Comparison of ENCODE assay signal across 10 mouse cellular contexts in the genomic region with DNA sequence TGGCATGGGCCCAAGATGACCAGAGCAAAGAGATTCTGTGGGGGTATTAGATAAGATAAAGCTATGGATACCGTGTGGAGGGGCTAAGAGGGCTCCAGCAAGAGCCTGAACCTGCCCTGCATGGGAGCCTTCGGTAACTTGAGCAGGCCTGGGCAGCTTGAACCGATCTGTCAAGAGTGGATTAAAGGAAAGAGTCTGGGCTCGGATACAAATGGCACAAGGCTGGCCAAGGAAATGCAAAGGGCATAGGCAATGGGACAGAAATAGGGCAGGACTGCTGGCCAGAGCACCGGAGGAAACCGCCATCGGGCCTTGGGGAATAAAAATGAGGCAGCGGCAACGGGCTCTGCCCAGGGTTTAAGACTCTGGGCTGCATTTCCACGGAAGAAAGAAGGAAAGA. TPM values are rescaled to one million over a fixed set of nuclear protein-coding genes. Genes with fewer than 3 reads are reported as not detected.
DNase-seq lines count a peak whose midpoint lies in the region; ATAC-seq and TF ChIP-seq lines count a peak whose summit lies in the region.
"Had no signal": no experiment of that assay in that cellular context is flagged by ENCODE, and none has a peak within 500 bp of the region (broad histone marks: within the 10 kb centered on the region; RNA-seq: fewer than 3 reads in every experiment).

No protein-coding gene starts in this region.

- no peak for TF ChIP-seq CTCF in lung, embryonic 14.5 days (IDR thresholded peaks at IDR 0.05; ENCODE audit: low read depth)
- no peak for TF ChIP-seq CTCF in gastrocnemius, adult 2 months (IDR thresholded peaks at IDR 0.05)

- no peaks in the 10 kb centered on the region for H3K36me3 ChIP-seq in lung, embryonic 14.5 days (ENCODE audit: insufficient read depth)
- no peaks in the 10 kb centered on the region for H3K36me3 ChIP-seq in limb, embryonic 13.5 days
- H3K36me3 ChIP-seq: stomach, embryonic 15.5 days had no signal

- intact Hi-C loops in gastrocnemius, adult 2 months (cut with DNase I): no loop called here
- intact Hi-C loops in left cerebral cortex, postnatal 36 days (cut with DNase I): no loop called here

- 0 out of 2 replicates have a peak, but pooled peaks cover 3% of the 10 kb centered on the region for H3K4me1 ChIP-seq in lung, embryonic 14.5 days (ENCODE audit: insufficient read depth)
- H3K4me1 ChIP-seq in limb, embryonic 13.5 days: peaks cover 14% of the 10 kb centered on the region; the same call in 1 of the 2 replicates

- H3K9me3 ChIP-seq in lung, embryonic 14.5 days (ENCODE audit: low read depth, low read length): no peaks in the 10 kb centered on the region
- H3K9me3 ChIP-seq in limb, embryonic 13.5 days: 0 out of 2 replicates have a peak, but pooled peaks cover 2% of the 10 kb centered on the region
- H3K9me3 ChIP-seq: stomach, embryonic 15.5 days had no signal

- no peaks in the 10 kb centered on the region for H3K27me3 ChIP-seq in lung, embryonic 14.5 days (ENCODE audit: insufficient read depth, low read length)
- H3K27me3 ChIP-seq in limb, embryonic 13.5 days: 0 out of 2 replicates have a peak, but pooled peaks cover 5% of the 10 kb centered on the region
- H3K27me3 ChIP-seq: stomach, embryonic 15.5 days had no signal

- peak overlapping the region; percentile 30 for H3K4me2 ChIP-seq in lung, embryonic 14.5 days
- H3K4me2 ChIP-seq in limb, embryonic 13.5 days (replicated peaks): peak overlapping the region; percentile 11; the same call in 1 of the 2 replicates
- H3K4me2 ChIP-seq: stomach, embryonic 15.5 days had no signal

- whole genome bisulfite sequencing in lung, embryonic 14.5 days: 38% methylated on average over 10 of the region's 10 CpGs
- 38% methylated on average over 10 of the region's 10 CpGs for WGBS in limb, embryonic 13.5 days

- H3K27ac ChIP-seq in lung, embryonic 14.5 days (ENCODE audit: low read depth): peak overlapping the region; percentile 88
- H3K27ac ChIP-seq in gastrocnemius, adult 2 months: peak overlapping the region; percentile 90
- H3K27ac ChIP-seq in limb, embryonic 13.5 days: peak overlapping the region; percentile 33; the same call in 1 of the 2 replicates
- H3K27ac ChIP-seq: stomach, embryonic 15.5 days had no signal

- peak; percentile 55 for DNase-seq in adrenal gland, postnatal 14 days
- no peak for DNase-seq in adrenal gland, postnatal 4 days (ENCODE audit: low spot score in 2 of 2)
- DNase-seq in lung, embryonic 14.5 days: no peak
- no peak for DNase-seq in lung, postnatal 4 days
- peak; percentile 83 for DNase-seq in gastrocnemius, adult 2 months
- DNase-seq in thymus, postnatal 0 days (ENCODE audit: low spot score): no peak
- no peak for DNase-seq in left cerebral cortex, postnatal 36 days (ENCODE audit: low spot score in 2 of 2)
- DNase-seq: right cerebral cortex, adult 18-20 months had no signal

- H3K4me3 ChIP-seq in lung, embryonic 14.5 days (ENCODE audit: low read depth, low read length): no peak overlapping the region
- H3K4me3 ChIP-seq in gastrocnemius, adult 2 months: peak overlapping the region; percentile 45
- H3K4me3 ChIP-seq in limb, embryonic 13.5 days: no peak overlapping the region
- H3K4me3 ChIP-seq: stomach, embryonic 15.5 days had no signal

- ATAC-seq in lung, embryonic 14.5 days (ENCODE audit: insufficient read depth): peak; percentile 47; the same call in 1 of the 2 replicates
- peak; percentile 77 for ATAC-seq in limb, embryonic 13.5 days (ENCODE audit: low FRiP score, low read depth)

- no peak overlapping the region for H3K9ac ChIP-seq in lung, embryonic 14.5 days
- no peak overlapping the region for H3K9ac ChIP-seq in limb, embryonic 13.5 days
- H3K9ac ChIP-seq: stomach, embryonic 15.5 days had no signal

RNA-seq across cellular contexts. Expression of gene Frat1, which starts 12.4 kb away (rescaled TPM):
- 7.5 and 10.7 TPM in 2 replicates for total RNA-seq in adrenal gland, postnatal 14 days (2021)
- 10 to 100 TPM; 11.9 to 12.2 TPM for total RNA-seq in adrenal gland, postnatal 4 days (2021)
- polyA plus RNA-seq in lung, embryonic 14.5 days (2014; fragmentation: Nextera tagmentation; extraction: Ambion mirVana): 4.4 and 4.5 TPM in 2 replicates
- total RNA-seq in gastrocnemius, adult 2 months (2021): 1 to 10 TPM; 6.3 to 6.8 TPM
- polyA plus RNA-seq in limb, embryonic 13.5 days (2015; fragmentation: Nextera tagmentation; extraction: Ambion mirVana): 6.0 and 6.1 TPM in 2 replicates
- polyA plus RNA-seq in thymus, postnatal 0 days (2015; fragmentation: Nextera tagmentation; extraction: Ambion mirVana): 18.6 and 21.3 TPM in 2 replicates
- 10 to 100 TPM; 15.5 to 17.6 TPM for total RNA-seq in left cerebral cortex, postnatal 36 days (2021)

RNA-seq across cellular contexts. Expression of gene Arhgap19, which starts 15.5 kb away (rescaled TPM):
- total RNA-seq in adrenal gland, postnatal 14 days (2021): 7.2 and 7.9 TPM in 2 replicates
- 10 to 100 TPM; 11.6 to 12.2 TPM for total RNA-seq in adrenal gland, postnatal 4 days (2021)
- 39.2 and 40.9 TPM in 2 replicates for polyA plus RNA-seq in lung, embryonic 14.5 days (2014; fragmentation: Nextera tagmentation; extraction: Ambion mirVana)
- 1 to 10 TPM; 7.7 to 9.6 TPM for total RNA-seq in gastrocnemius, adult 2 months (2021)
- polyA plus RNA-seq in limb, embryonic 13.5 days (2015; fragmentation: Nextera tagmentation; extraction: Ambion mirVana): 21.6 and 23.1 TPM in 2 replicates
- polyA plus RNA-seq in thymus, postnatal 0 days (2015; fragmentation: Nextera tagmentation; extraction: Ambion mirVana): 25.3 and 27.0 TPM in 2 replicates
- 1 to 10 TPM; 2.7 to 3.4 TPM for total RNA-seq in left cerebral cortex, postnatal 36 days (2021)

RNA-seq across cellular contexts. Expression of gene Frat2, which starts 30.6 kb away (rescaled TPM):
- total RNA-seq in adrenal gland, postnatal 14 days (2021): 5.5 and 6.4 TPM in 2 replicates
- 1 to 10 TPM; 7.5 to 9.3 TPM for total RNA-seq in adrenal gland, postnatal 4 days (2021)
- polyA plus RNA-seq in lung, embryonic 14.5 days (2014; fragmentation: Nextera tagmentation; extraction: Ambion mirVana): 2.4 and 2.6 TPM in 2 replicates
- 10 to 100 TPM; 15.6 to 22.2 TPM for total RNA-seq in gastrocnemius, adult 2 months (2021)
- 2.8 and 3.1 TPM in 2 replicates for polyA plus RNA-seq in limb, embryonic 13.5 days (2015; fragmentation: Nextera tagmentation; extraction: Ambion mirVana)
- polyA plus RNA-seq in thymus, postnatal 0 days (2015; fragmentation: Nextera tagmentation; extraction: Ambion mirVana): 12.1 and 16.0 TPM in 2 replicates
- total RNA-seq in left cerebral cortex, postnatal 36 days (2021): 10 to 100 TPM in 1 of 2 experiments, 1 to 10 TPM in 1; 7.6 to 10.2 TPM

Comparison
In these comparisons a context has a peak if more than half of its experiments do, and no peak if none do; other contexts are left out.
1. DNase-seq: peak in adrenal gland, postnatal 14 days (single experiment) and gastrocnemius, adult 2 months (single experiment); none in adrenal gland, postnatal 4 days (0 of 2), lung, embryonic 14.5 days (single experiment), lung, postnatal 4 days (0 of 2), thymus, postnatal 0 days (single experiment) and left cerebral cortex, postnatal 36 days (0 of 2).
2. H3K27ac ChIP-seq: peak in every context shown above with its lines; median percentile 90 in gastrocnemius, adult 2 months; 88 in lung, embryonic 14.5 days; 33 in limb, embryonic 13.5 days.